Comparison of ENCODE assay signal across 8 mouse cellular contexts in the genomic region with DNA sequence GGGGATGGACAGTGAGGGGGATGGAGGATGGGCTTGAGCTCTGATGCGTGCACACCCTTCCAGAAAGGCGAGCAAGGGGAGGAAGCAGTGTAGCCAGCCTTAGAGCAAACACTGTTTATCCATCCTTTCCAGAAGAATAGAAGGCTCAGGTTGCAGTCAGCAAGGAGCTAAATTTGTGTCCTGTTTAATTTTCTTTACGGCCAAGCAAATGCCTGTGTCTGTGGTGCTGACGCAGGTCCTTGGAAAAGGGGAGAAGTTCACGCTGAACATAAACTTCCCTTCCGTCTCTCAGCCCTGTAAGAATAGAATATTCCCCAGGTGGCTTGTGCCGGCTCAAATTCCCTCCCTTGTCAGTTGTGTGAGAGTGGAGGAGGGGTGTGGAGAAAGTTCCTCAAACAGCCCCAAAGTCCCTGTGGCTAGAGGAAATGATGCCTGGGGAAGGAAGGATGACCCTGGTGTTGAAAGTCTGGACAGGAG. TPM values are rescaled to one million over a fixed set of nuclear protein-coding genes. Genes with fewer than 3 reads are reported as not detected.
DNase-seq lines count a peak whose midpoint lies in the region; ATAC-seq lines count a peak whose summit lies in the region.
"Had no signal": no experiment of that assay in that cellular context is flagged by ENCODE, and none has a peak within 500 bp of the region (broad histone marks: within the 10 kb centered on the region; RNA-seq: fewer than 3 reads in every experiment).

No protein-coding gene starts in this region.

- H3K36me3 ChIP-seq in liver, embryonic 11.5 days (ENCODE audit: control insufficient read depth, insufficient read depth, low read length), result 0 out of 2 replicates have a peak, but pooled peaks cover 2% of the 10 kb centered on the region
- 0 out of 2 replicates have a peak, but pooled peaks cover 5% of the 10 kb centered on the region for H3K36me3 ChIP-seq in liver, embryonic 12.5 days
- H3K36me3 ChIP-seq in embryonic facial prominence, embryonic 13.5 days, result peaks cover 44% of the 10 kb centered on the region
- peaks cover 68% of the 10 kb centered on the region for H3K36me3 ChIP-seq in intestine, embryonic 14.5 days (ENCODE audit: control insufficient read depth, insufficient read depth, low read length)
- no peaks in the 10 kb centered on the region for H3K36me3 ChIP-seq in neural tube, embryonic 13.5 days

- no peaks in the 10 kb centered on the region for H3K27me3 ChIP-seq in liver, embryonic 11.5 days (replicated peaks; ENCODE audit: control insufficient read depth, insufficient read depth, low read length)
- H3K27me3 ChIP-seq in liver, embryonic 12.5 days (replicated peaks), result peaks cover 6% of the 10 kb centered on the region; the same call in 1 of the 2 replicates
- H3K27me3 ChIP-seq in embryonic facial prominence, embryonic 13.5 days, result no peaks in the 10 kb centered on the region
- no peaks in the 10 kb centered on the region for H3K27me3 ChIP-seq in intestine, embryonic 14.5 days (replicated peaks; ENCODE audit: control insufficient read depth, insufficient read depth, low read length)
- H3K27me3 ChIP-seq in neural tube, embryonic 13.5 days, result no peaks in the 10 kb centered on the region

- peak overlapping the region; percentile 22; the same call in 1 of the 2 replicates for H3K27ac ChIP-seq in liver, embryonic 11.5 days (ENCODE audit: low read depth, low read length)
- H3K27ac ChIP-seq in liver, embryonic 12.5 days, result no peak overlapping the region
- peak overlapping the region; percentile 78 for H3K27ac ChIP-seq in embryonic facial prominence, embryonic 13.5 days
- H3K27ac ChIP-seq in intestine, embryonic 14.5 days (ENCODE audit: low read depth), result peak overlapping the region; percentile 96
- peak overlapping the region; percentile 61; the same call in 1 of the 2 replicates for H3K27ac ChIP-seq in neural tube, embryonic 13.5 days (replicated peaks)

- no peak for DNase-seq in liver, embryonic 11.5 days (ENCODE audit: low spot score)
- peak; percentile 72 for DNase-seq in intestine, embryonic 14.5 days (ENCODE audit: low spot score)
- no peak for DNase-seq in spleen, postnatal 14 days (ENCODE audit: low spot score in 2 of 2)
- no peak for DNase-seq in right cerebral cortex, postnatal 36 days (ENCODE audit: low spot score in 2 of 2)
- DNase-seq: right cerebral cortex, adult 18-20 months had no signal

- H3K4me2 ChIP-seq in liver, embryonic 11.5 days, result no peak overlapping the region
- H3K4me2 ChIP-seq in liver, embryonic 12.5 days, result no peak overlapping the region
- H3K4me2 ChIP-seq in embryonic facial prominence, embryonic 13.5 days, result 0 out of 2 replicates have a peak overlapping the region, but pooled peaks have one; percentile 3
- no peak overlapping the region; the same call in 1 of the 2 replicates for H3K4me2 ChIP-seq in intestine, embryonic 14.5 days (ENCODE audit: low read length)
- no peak overlapping the region for H3K4me2 ChIP-seq in neural tube, embryonic 13.5 days

- 23% methylated on average over 7 of the region's 7 CpGs for WGBS in liver, embryonic 11.5 days
- WGBS in liver, embryonic 12.5 days (ENCODE audit: insufficient replicate concordance), result 19% methylated on average over 7 of the region's 7 CpGs
- WGBS in embryonic facial prominence, embryonic 13.5 days, result 8% methylated on average over 7 of the region's 7 CpGs
- 14% methylated on average over 7 of the region's 7 CpGs for WGBS in intestine, embryonic 14.5 days
- 25% methylated on average over 7 of the region's 7 CpGs for WGBS in neural tube, embryonic 13.5 days

- no peak overlapping the region for H3K9ac ChIP-seq in liver, embryonic 11.5 days (ENCODE audit: low read depth, low read length)
- H3K9ac ChIP-seq in liver, embryonic 12.5 days, result no peak overlapping the region
- H3K9ac ChIP-seq in embryonic facial prominence, embryonic 13.5 days, result no peak overlapping the region
- H3K9ac ChIP-seq in intestine, embryonic 14.5 days (ENCODE audit: low read length), result no peak overlapping the region
- H3K9ac ChIP-seq in neural tube, embryonic 13.5 days, result no peak overlapping the region

- H3K4me1 ChIP-seq in liver, embryonic 11.5 days (replicated peaks; ENCODE audit: control insufficient read depth, insufficient read depth, low read length), result 0 out of 2 replicates have a peak, but pooled peaks cover 3% of the 10 kb centered on the region
- H3K4me1 ChIP-seq in liver, embryonic 12.5 days, result peaks cover 8% of the 10 kb centered on the region; the same call in 1 of the 2 replicates
- H3K4me1 ChIP-seq in embryonic facial prominence, embryonic 13.5 days, result peaks cover 20% of the 10 kb centered on the region
- H3K4me1 ChIP-seq in intestine, embryonic 14.5 days (replicated peaks; ENCODE audit: control insufficient read depth, insufficient read depth, low read length), result peaks cover 47% of the 10 kb centered on the region
- peaks cover 26% of the 10 kb centered on the region for H3K4me1 ChIP-seq in neural tube, embryonic 13.5 days (replicated peaks)

- no peaks in the 10 kb centered on the region for H3K9me3 ChIP-seq in liver, embryonic 11.5 days (ENCODE audit: control insufficient read depth, low read length)
- H3K9me3 ChIP-seq in liver, embryonic 12.5 days (replicated peaks), result no peaks in the 10 kb centered on the region
- H3K9me3 ChIP-seq in embryonic facial prominence, embryonic 13.5 days, result no peaks in the 10 kb centered on the region
- H3K9me3 ChIP-seq in intestine, embryonic 14.5 days (ENCODE audit: control insufficient read depth, low read length), result no peaks in the 10 kb centered on the region
- no peaks in the 10 kb centered on the region for H3K9me3 ChIP-seq in neural tube, embryonic 13.5 days

- no peak for ATAC-seq in liver, embryonic 11.5 days (replicated peaks; ENCODE audit: low FRiP score)
- no peak for ATAC-seq in liver, embryonic 12.5 days
- no peak for ATAC-seq in embryonic facial prominence, embryonic 13.5 days (ENCODE audit: insufficient number of reproducible peaks, insufficient read depth, low FRiP score, low TSS enrichment, low read depth)
- peak; percentile 28; the same call in 1 of the 2 replicates for ATAC-seq in intestine, embryonic 14.5 days (replicated peaks; ENCODE audit: low FRiP score, low TSS enrichment, low read depth)
- no peak for ATAC-seq in neural tube, embryonic 13.5 days (ENCODE audit: low read depth)

- H3K4me3 ChIP-seq in liver, embryonic 11.5 days (ENCODE audit: low read depth, low read length), result no peak overlapping the region
- no peak overlapping the region for H3K4me3 ChIP-seq in liver, embryonic 12.5 days
- H3K4me3 ChIP-seq in embryonic facial prominence, embryonic 13.5 days, result no peak overlapping the region
- no peak overlapping the region for H3K4me3 ChIP-seq in intestine, embryonic 14.5 days (ENCODE audit: low read depth, low read length)
- H3K4me3 ChIP-seq in neural tube, embryonic 13.5 days, result no peak overlapping the region

RNA-seq across cellular contexts. Expression of gene Tgfbi, which starts 24.9 kb away (rescaled TPM):
- 27.6 and 28.2 TPM in 2 replicates for polyA plus RNA-seq in liver, embryonic 11.5 days (2014; fragmentation: Nextera tagmentation; extraction: Ambion mirVana)
- polyA plus RNA-seq in liver, embryonic 12.5 days (2016; fragmentation: Nextera tagmentation; extraction: Ambion mirVana), result 13.4 and 14.0 TPM in 2 replicates
- polyA plus RNA-seq in embryonic facial prominence, embryonic 13.5 days (2015; fragmentation: Nextera tagmentation; extraction: Ambion mirVana), result 68.8 TPM in 2 replicates
- 123 and 163 TPM in 2 replicates for polyA plus RNA-seq in intestine, embryonic 14.5 days (2014; fragmentation: Nextera tagmentation; extraction: Ambion mirVana)
- polyA plus RNA-seq in neural tube, embryonic 13.5 days (2015; fragmentation: Nextera tagmentation; extraction: Ambion mirVana), result 15.3 and 25.2 TPM in 2 replicates
